Mouse (Mus musculus) embryo, embryonic 10.5 days (tissue): ENCODE measurements around the gene Rtn3.

Experiments used
- DNase-seq: peaks from one replicate; pipeline ENCODE4 v3.0.0-alpha.2; 2015; ENCODE audit warnings: low spot score

Gene Rtn3

DNA sequence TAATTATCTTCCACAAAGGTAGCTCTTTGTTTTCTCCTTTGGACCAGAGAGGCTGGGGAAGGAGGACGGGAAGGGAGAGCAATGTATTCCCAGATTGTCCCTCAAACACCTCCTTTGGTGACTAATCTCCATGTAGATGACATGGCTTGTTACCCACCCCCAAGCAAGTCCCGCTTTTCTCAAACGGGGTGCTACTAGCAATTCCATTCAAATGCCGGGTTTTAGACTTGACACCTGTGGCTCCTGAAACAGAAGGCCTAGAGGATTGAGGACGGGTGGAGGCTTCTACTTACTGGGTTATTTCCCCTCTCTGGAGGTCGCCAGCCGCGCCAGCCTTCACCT lies 101.2 kb downstream of the Rtn3 start:
- DNase-seq = no peak

DNA sequence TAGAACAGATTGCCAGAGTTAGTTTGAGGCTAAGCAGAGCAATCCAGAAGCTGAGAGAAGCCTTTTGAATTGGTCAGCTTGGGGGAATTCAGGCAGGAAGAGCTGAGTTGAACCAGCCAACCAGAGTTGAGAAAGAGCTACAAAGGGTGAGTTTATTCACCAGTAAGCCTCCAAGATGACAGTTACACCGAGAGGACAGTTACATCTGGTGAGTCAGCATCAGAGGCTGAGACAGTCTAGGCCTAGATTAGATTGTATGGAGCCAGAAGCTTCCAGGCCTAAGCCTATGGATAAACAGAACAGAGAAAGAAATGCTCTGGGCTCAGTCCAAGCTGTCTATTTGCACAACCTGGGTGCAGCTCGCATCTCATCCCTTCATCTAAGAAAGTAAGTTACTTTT lies 105.4 kb downstream of the Rtn3 start:
- no peak for DNase-seq
